Mouse (Mus musculus) erythroblast, embryonic 14.5 days (primary cell): ENCODE data around the gene Ndc1. TPM values are rescaled to one million over a fixed set of nuclear protein-coding genes. Genes with fewer than 3 reads are reported as not detected.
"Not testable (repeated sequence)": the region's sequence is repeated elsewhere in the genome, so short reads cannot be mapped to it uniquely, and the experiment has no call there.

Experiments used
- H3K27me3 ChIP-seq: 2 replicates; pipeline ENCODE4 v1.6.1; 2012; ENCODE audit warnings: inconsistent platforms; ENCODE audit not compliant: control insufficient read depth
- H3K36me3 ChIP-seq: 2 replicates; pipeline ENCODE4 v1.6.1; 2012; ENCODE audit warnings: mild to moderate bottlenecking, inconsistent platforms; ENCODE audit not compliant: control insufficient read depth
- H3K4me1 ChIP-seq: 2 replicates; pipeline ENCODE4 v1.6.1; 2012; ENCODE audit warnings: inconsistent platforms; ENCODE audit not compliant: control insufficient read depth
- H3K4me3 ChIP-seq: replicated peaks from 2 replicates; pipeline ENCODE3; 2012; ENCODE audit warnings: moderate library complexity, mild to moderate bottlenecking, inconsistent platforms
- H3K9me3 ChIP-seq: 2 replicates; pipeline ENCODE4 v1.6.1; 2012; ENCODE audit warnings: low read length, inconsistent platforms, mixed read lengths; ENCODE audit not compliant: control insufficient read depth
- GATA1 ChIP-seq: IDR thresholded peaks from 2 replicates; pipeline ENCODE4 v1.6.1; 2012; ENCODE audit warnings: low read length, inconsistent platforms, mixed read lengths
- TAL1 ChIP-seq: IDR thresholded peaks from 3 replicates; pipeline ENCODE4 v1.6.1; 2012; ENCODE audit warnings: low read length, inconsistent platforms, mixed read lengths
- polyA plus RNA-seq: library from polyadenylated mRNA; stranded (reverse); fragments of >175 nt; gene quantifications from 2 replicates; pipeline ENCODE4 v1.2.3, GENCODE M21; 2012

The Ndc1 gene
- polyA plus RNA-seq, 1 experiment: 0.13 TPM

- Histone ChIP-seq H3K4me1 (peaks cover 3% of the 10 kb centered on the region; the same call in 1 of the 2 replicates), H3K4me3 (no peak overlapping the region), H3K9me3 (no peaks in the 10 kb centered on the region), H3K27me3 (no peaks in the 10 kb centered on the region), H3K36me3 (peaks cover 23% of the 10 kb centered on the region)
- no peak for TF ChIP-seq TAL1
- TF ChIP-seq GATA1: no peak
These were observed 23.0 kb upstream of the Ndc1 start for GRCm38 (mm10) chr4:107344612-107345011.

- H3K36me3 ChIP-seq: peaks cover 28% of the 10 kb centered on the region
- no peak overlapping the region for H3K4me3 ChIP-seq
- no peaks in the 10 kb centered on the region for H3K9me3 ChIP-seq
- H3K27me3 ChIP-seq: no peaks in the 10 kb centered on the region
- no peak for TF ChIP-seq GATA1
- peaks cover 11% of the 10 kb centered on the region; the same call in 1 of the 2 replicates for H3K4me1 ChIP-seq
These were observed 20.4 kb upstream of the Ndc1 start for GRCm38 (mm10) chr4:107347221-107347620.

- Histone ChIP-seq H3K4me3 (no peak overlapping the region), H3K4me1 (peaks cover 11% of the 10 kb centered on the region; the same call in 1 of the 2 replicates), H3K9me3 (no peaks in the 10 kb centered on the region), H3K27me3 (no peaks in the 10 kb centered on the region), H3K36me3 (peaks cover 28% of the 10 kb centered on the region)
- TF ChIP-seq GATA1: no peak
- no peak for TF ChIP-seq TAL1
These were observed 18.9 kb upstream of the Ndc1 start for GRCm38 (mm10) chr4:107348529-107349310.

DNA sequence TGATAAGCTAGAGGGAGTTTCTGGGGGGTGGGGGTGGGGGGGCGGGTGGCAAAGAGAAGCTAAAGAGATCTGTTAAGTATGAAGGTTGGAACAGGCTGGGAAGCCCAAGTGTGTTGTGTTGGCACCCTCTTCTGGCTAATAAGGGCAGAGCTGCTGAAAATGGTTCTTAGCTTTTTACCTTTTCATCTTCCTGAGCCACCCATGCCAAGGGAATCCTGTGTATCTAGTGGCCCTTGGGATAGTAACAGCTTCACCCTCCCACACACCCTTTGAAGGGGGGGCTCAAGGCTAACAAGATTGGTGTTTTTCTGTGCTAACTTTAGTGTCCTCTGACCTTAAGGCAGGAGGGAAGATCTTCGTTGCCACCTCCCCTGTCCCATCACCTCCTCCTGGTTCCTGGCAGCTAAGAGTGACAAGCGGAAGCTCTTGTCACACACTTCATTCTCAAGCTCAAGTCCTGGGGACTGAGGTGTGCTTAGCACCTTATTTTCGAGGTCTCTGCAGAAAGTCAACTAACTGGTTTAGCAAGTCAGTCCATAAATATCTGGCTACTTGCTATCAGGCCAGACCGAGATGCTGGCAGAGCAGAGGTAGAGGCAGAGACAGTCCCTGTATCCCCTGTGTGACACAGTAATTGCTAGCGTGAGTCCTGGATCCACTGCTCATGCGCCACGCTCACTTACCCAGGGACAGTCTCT lies 18.1 kb upstream of the Ndc1 start:
- no peaks in the 10 kb centered on the region for H3K9me3 ChIP-seq
- no peak for TF ChIP-seq TAL1
- TF ChIP-seq GATA1: no peak
- H3K36me3 ChIP-seq: peaks cover 25% of the 10 kb centered on the region
- no peak overlapping the region for H3K4me3 ChIP-seq
- peaks cover 11% of the 10 kb centered on the region; the same call in 1 of the 2 replicates for H3K4me1 ChIP-seq
- H3K27me3 ChIP-seq: no peaks in the 10 kb centered on the region

GRCm38 (mm10) chr4:107351368-107351767 lies 16.2 kb upstream of the Ndc1 start:
- no peaks in the 10 kb centered on the region for H3K9me3 ChIP-seq

DNA sequence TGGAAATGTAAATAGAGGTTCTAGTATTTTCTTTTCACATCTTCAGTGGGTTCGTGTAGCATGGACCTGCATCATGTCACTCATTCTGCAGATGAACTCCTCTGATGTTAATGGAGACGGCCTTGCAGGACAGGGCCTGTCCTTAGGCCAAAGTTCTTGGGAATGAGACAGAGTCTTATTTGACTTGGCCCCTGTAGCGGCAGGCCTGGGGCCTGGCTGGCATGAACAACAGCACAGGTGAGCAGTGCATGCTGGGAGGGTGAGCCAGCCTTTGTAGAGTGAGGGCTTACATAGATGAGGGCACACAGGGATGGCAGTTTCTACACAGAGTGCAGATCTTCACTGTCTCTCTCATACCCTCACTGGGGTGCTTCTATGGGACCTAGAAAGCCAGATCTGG lies 14.0 kb upstream of the Ndc1 start:
- Histone ChIP-seq H3K9me3 (no peaks in the 10 kb centered on the region), H3K27me3 (no peaks in the 10 kb centered on the region), H3K4me3 (no peak overlapping the region), H3K4me1 (peaks cover 11% of the 10 kb centered on the region; the same call in 1 of the 2 replicates), H3K36me3 (peaks cover 13% of the 10 kb centered on the region)
- TF ChIP-seq GATA1: no peak
- TF ChIP-seq TAL1: no peak

More at GRCm38 (mm10) chr4:107351368-107351767, 16.2 kb upstream of the Ndc1 start:
- Histone ChIP-seq H3K4me1 (peaks cover 11% of the 10 kb centered on the region; the same call in 1 of the 2 replicates), H3K4me3 (no peak overlapping the region), H3K27me3 (no peaks in the 10 kb centered on the region), H3K36me3 (peaks cover 16% of the 10 kb centered on the region)
- no peak for TF ChIP-seq TAL1
- TF ChIP-seq GATA1: no peak

- Histone ChIP-seq H3K27me3 (no peaks in the 10 kb centered on the region), H3K4me3 (no peak overlapping the region), H3K9me3 (no peaks in the 10 kb centered on the region), H3K36me3 (peaks cover 13% of the 10 kb centered on the region), H3K4me1 (peaks cover 8% of the 10 kb centered on the region; the same call in 1 of the 2 replicates)
- no peak for TF ChIP-seq GATA1
- TF ChIP-seq TAL1: no peak
These were observed 13.5 kb upstream of the Ndc1 start for GRCm38 (mm10) chr4:107354126-107354525.

DNA sequence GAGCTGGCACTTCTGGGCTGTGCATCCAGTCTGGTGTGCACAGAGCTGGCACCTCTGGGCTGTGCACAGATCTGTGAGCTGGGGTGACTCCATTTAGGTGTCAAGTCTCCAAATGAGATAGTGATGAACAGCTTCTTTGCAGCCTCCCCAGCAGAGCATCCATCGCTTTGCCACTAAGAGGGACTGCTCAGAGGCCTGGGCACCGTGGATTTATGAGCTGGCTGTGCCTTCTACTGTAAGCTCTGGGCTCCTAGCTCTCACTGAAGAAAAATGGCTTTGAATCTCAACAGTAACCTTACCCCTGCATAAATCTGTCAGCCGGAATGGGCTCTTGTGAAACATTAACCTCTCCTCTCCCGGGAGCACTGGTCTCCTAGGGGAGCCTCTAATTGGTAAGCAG lies 13.0 kb upstream of the Ndc1 start:
- H3K36me3 ChIP-seq: peaks cover 13% of the 10 kb centered on the region
- no peak for TF ChIP-seq GATA1
- TF ChIP-seq TAL1: no peak
- no peaks in the 10 kb centered on the region for H3K27me3 ChIP-seq
- peaks cover 8% of the 10 kb centered on the region; the same call in 1 of the 2 replicates for H3K4me1 ChIP-seq
- H3K9me3 ChIP-seq: no peaks in the 10 kb centered on the region
- H3K4me3 ChIP-seq: no peak overlapping the region

GRCm38 (mm10) chr4:107357172-107357571 lies 10.4 kb upstream of the Ndc1 start:
- not testable (repeated sequence) for H3K4me3 ChIP-seq, H3K9me3 ChIP-seq, H3K36me3 ChIP-seq, H3K27me3 ChIP-seq, H3K4me1 ChIP-seq
